Mouse (Mus musculus) myocyte (in vitro differentiated cells): Measurements from ENCODE around the gene Dusp5.

Source experiments
- E2F4 ChIP-seq: IDR thresholded peaks from one replicate; pipeline ENCODE4 v1.6.1; 2011; ENCODE audit warnings: mild to moderate bottlenecking, control low read depth, moderate library complexity; ENCODE audit not compliant: insufficient read depth
- MAX ChIP-seq: IDR thresholded peaks from one replicate; pipeline ENCODE4 v1.6.1; 2011; ENCODE audit warnings: low read depth, mild to moderate bottlenecking, control low read depth
- MYOD1 ChIP-seq, 3 experiments: IDR thresholded peaks; one replicate each; pipeline ENCODE4 v1.6.1; 2011; ENCODE audit warnings: control low read depth in 2 of 3, low read depth in 2 of 3, mild to moderate bottlenecking in 2 of 3, moderate library complexity in 1 of 3; ENCODE audit not compliant: insufficient read length in 2 of 3, control insufficient read depth in 1 of 3
- MYOG ChIP-seq, 3 experiments: IDR thresholded peaks; one replicate each; pipeline ENCODE4 v1.6.1; 2011; ENCODE audit warnings: control low read depth in 2 of 3, low read depth in 2 of 3, mild to moderate bottlenecking in 2 of 3; ENCODE audit not compliant: insufficient read length in 2 of 3, control insufficient read depth in 1 of 3, insufficient read depth in 1 of 3
- POLR2A ChIP-seq: IDR thresholded peaks from one replicate; pipeline ENCODE4 v1.6.1; 2011; ENCODE audit warnings: low read depth, mild to moderate bottlenecking, control low read depth, moderate library complexity; ENCODE audit not compliant: insufficient read length
- REST ChIP-seq: IDR thresholded peaks from one replicate; pipeline ENCODE4 v1.6.1; 2011; ENCODE audit warnings: mild to moderate bottlenecking, control low read depth, moderate library complexity; ENCODE audit not compliant: insufficient read depth, insufficient read length
- TCF12 ChIP-seq: IDR thresholded peaks from one replicate; pipeline ENCODE4 v1.6.1; 2011; ENCODE audit warnings: mild to moderate bottlenecking, control low read depth; ENCODE audit not compliant: poor library complexity, insufficient read depth, severe bottlenecking
- USF1 ChIP-seq: IDR thresholded peaks from one replicate; pipeline ENCODE4 v1.6.1; 2011; ENCODE audit warnings: low read depth, mild to moderate bottlenecking, control low read depth, moderate library complexity

- TF ChIP-seq POLR2A (no peak), MYOG (IDR thresholded peaks at IDR 0.05; ENCODE audit: control insufficient read depth in 1 of 3, insufficient read depth in 1 of 3, insufficient read length in 2 of 3, low read depth in 2 of 3) (no peak), E2F4 (no peak), MAX (no peak), REST (no peak), MYOD1 (IDR thresholded peaks at IDR 0.05; ENCODE audit: control insufficient read depth in 1 of 3, insufficient read length in 2 of 3, low read depth in 2 of 3) (no peak), USF1 (no peak), TCF12 (no peak)
Observed at GRCm38 (mm10) chr19:53529455-53529704, 471 bp downstream of the Dusp5 start.
